8 mouse cellular contexts compared by ENCODE assay signal in genomic region chr2:129947847-129948553, GRCm38 (mm10).
A peak's percentile ranks its signal among the peaks of the same experiment; 100 is the strongest.
DNase-seq lines count a peak whose midpoint lies in the region; ATAC-seq and TF ChIP-seq lines count a peak whose summit lies in the region.

No protein-coding gene starts in this region.

- peak; percentile 64 for ATAC-seq in kidney, embryonic 14.5 days (ENCODE audit: low FRiP score, low TSS enrichment)
- ATAC-seq in intestine, postnatal 0 days, result no peak
- ATAC-seq in midbrain, embryonic 16.5 days, result 0 out of 2 replicates have a peak, but pooled peaks have one; percentile 25

- no peaks in the 10 kb centered on the region for H3K4me1 ChIP-seq in kidney, embryonic 14.5 days (ENCODE audit: control insufficient read depth, insufficient read depth, low read length)
- peaks cover 8% of the 10 kb centered on the region for H3K4me1 ChIP-seq in embryonic facial prominence, embryonic 10.5 days
- no peaks in the 10 kb centered on the region for H3K4me1 ChIP-seq in intestine, postnatal 0 days (replicated peaks; ENCODE audit: control insufficient read depth, insufficient read depth, low read length)
- H3K4me1 ChIP-seq in midbrain, embryonic 16.5 days (ENCODE audit: control insufficient read depth, insufficient read depth, low read length), result no peaks in the 10 kb centered on the region; the same call in 1 of the 2 replicates

- no peak for DNase-seq in kidney, adult 8-10 months
- DNase-seq in embryonic facial prominence, embryonic 10.5 days (ENCODE audit: low spot score), result peak; percentile 34
- no peak for DNase-seq in spleen, postnatal 36 days (ENCODE audit: low spot score in 2 of 2)
- DNase-seq in urinary bladder, adult 18-20 months (ENCODE audit: low spot score in 2 of 2), result no peak
- no peak for DNase-seq in natural killer cell, adult 2 months (ENCODE audit: low spot score in 2 of 2)

- peak overlapping the region; percentile 39 for H3K4me2 ChIP-seq in kidney, embryonic 14.5 days (replicated peaks; ENCODE audit: low read depth, low read length)
- peak overlapping the region; percentile 50 for H3K4me2 ChIP-seq in intestine, postnatal 0 days (replicated peaks; ENCODE audit: low read depth)
- peak overlapping the region; percentile 35; the same call in 1 of the 2 replicates for H3K4me2 ChIP-seq in midbrain, embryonic 16.5 days (ENCODE audit: low read length)

- TF ChIP-seq CTCF in intestine, postnatal 0 days (IDR thresholded peaks at IDR 0.05; ENCODE audit: low read depth), result no peak

- no peak overlapping the region for H3K27ac ChIP-seq in kidney, embryonic 14.5 days (ENCODE audit: low read depth, low read length)
- H3K27ac ChIP-seq in embryonic facial prominence, embryonic 10.5 days (replicated peaks), result peak overlapping the region; percentile 66
- H3K27ac ChIP-seq in intestine, postnatal 0 days (ENCODE audit: low read depth, low read length), result no peak overlapping the region
- H3K27ac ChIP-seq in midbrain, embryonic 16.5 days (ENCODE audit: low read length), result no peak overlapping the region

- WGBS in kidney, embryonic 14.5 days, result 46% methylated on average over 20 of the region's 20 CpGs
- WGBS in embryonic facial prominence, embryonic 10.5 days, result 43% methylated on average over 20 of the region's 20 CpGs
- 56% methylated on average over 20 of the region's 20 CpGs for WGBS in intestine, postnatal 0 days
- WGBS in midbrain, embryonic 16.5 days, result 42% methylated on average over 20 of the region's 20 CpGs

- no peaks in the 10 kb centered on the region for H3K9me3 ChIP-seq in kidney, embryonic 14.5 days (ENCODE audit: control insufficient read depth, low read length)
- H3K9me3 ChIP-seq in embryonic facial prominence, embryonic 10.5 days, result no peaks in the 10 kb centered on the region
- no peaks in the 10 kb centered on the region for H3K9me3 ChIP-seq in intestine, postnatal 0 days (ENCODE audit: control insufficient read depth)
- H3K9me3 ChIP-seq in midbrain, embryonic 16.5 days (replicated peaks; ENCODE audit: control insufficient read depth, low read length, poor library complexity, severe bottlenecking), result no peaks in the 10 kb centered on the region

- H3K9ac ChIP-seq in kidney, embryonic 14.5 days (ENCODE audit: low read depth, low read length), result peak overlapping the region; percentile 42
- no peak overlapping the region for H3K9ac ChIP-seq in intestine, postnatal 0 days (ENCODE audit: low read depth, low read length)
- 0 out of 2 replicates have a peak overlapping the region, but pooled peaks have one; percentile 11 for H3K9ac ChIP-seq in midbrain, embryonic 16.5 days (ENCODE audit: low read depth, low read length)

- 0 out of 2 replicates have a peak overlapping the region, but pooled peaks have one; percentile 4 for H3K4me3 ChIP-seq in kidney, embryonic 14.5 days (ENCODE audit: low read length)
- peak overlapping the region; percentile 45 for H3K4me3 ChIP-seq in embryonic facial prominence, embryonic 10.5 days
- H3K4me3 ChIP-seq in intestine, postnatal 0 days (ENCODE audit: low read depth, low read length), result peak overlapping the region; percentile 3; the same call in 1 of the 2 replicates
- peak overlapping the region; percentile 10; the same call in 1 of the 2 replicates for H3K4me3 ChIP-seq in midbrain, embryonic 16.5 days (ENCODE audit: low read depth, low read length)

- no peaks in the 10 kb centered on the region for H3K27me3 ChIP-seq in kidney, embryonic 14.5 days (ENCODE audit: control insufficient read depth, insufficient read depth, low read length)
- peaks cover 5% of the 10 kb centered on the region; the same call in 1 of the 2 replicates for H3K27me3 ChIP-seq in embryonic facial prominence, embryonic 10.5 days (replicated peaks; ENCODE audit: low read depth, poor library complexity, severe bottlenecking)
- H3K27me3 ChIP-seq in intestine, postnatal 0 days (replicated peaks; ENCODE audit: control insufficient read depth, insufficient read depth, low read length), result no peaks in the 10 kb centered on the region
- no peaks in the 10 kb centered on the region for H3K27me3 ChIP-seq in midbrain, embryonic 16.5 days (ENCODE audit: control insufficient read depth, insufficient read depth, low read depth, low read length)

- H3K36me3 ChIP-seq in kidney, embryonic 14.5 days (ENCODE audit: control insufficient read depth, insufficient read depth, low read length), result no peaks in the 10 kb centered on the region
- no peaks in the 10 kb centered on the region for H3K36me3 ChIP-seq in embryonic facial prominence, embryonic 10.5 days (replicated peaks)
- no peaks in the 10 kb centered on the region for H3K36me3 ChIP-seq in intestine, postnatal 0 days (ENCODE audit: control insufficient read depth, insufficient read depth)
- no peaks in the 10 kb centered on the region for H3K36me3 ChIP-seq in midbrain, embryonic 16.5 days (ENCODE audit: control insufficient read depth, insufficient read depth, low read length)
